Mouse (Mus musculus) splenic B cell, adult 2 months (primary cell): Measurements from ENCODE around the gene Polq.

Experiments
- DNase-seq: peaks from one replicate; pipeline ENCODE4 v3.0.0-alpha.2; 2011; ENCODE audit warnings: low read depth, low spot score
- H3K27me3 ChIP-seq: 2 replicates; pipeline ENCODE4 v1.6.1; 2012; ENCODE audit warnings: mild to moderate bottlenecking, low read length, moderate library complexity, mixed read lengths; ENCODE audit not compliant: control insufficient read depth, poor library complexity, insufficient read depth, severe bottlenecking
- H3K36me3 ChIP-seq: 2 replicates; pipeline ENCODE4 v1.6.1; 2012; ENCODE audit warnings: mild to moderate bottlenecking, low read length, moderate library complexity, mixed read lengths; ENCODE audit not compliant: control insufficient read depth, poor library complexity, insufficient read depth, severe bottlenecking

Gene Polq

DNA sequence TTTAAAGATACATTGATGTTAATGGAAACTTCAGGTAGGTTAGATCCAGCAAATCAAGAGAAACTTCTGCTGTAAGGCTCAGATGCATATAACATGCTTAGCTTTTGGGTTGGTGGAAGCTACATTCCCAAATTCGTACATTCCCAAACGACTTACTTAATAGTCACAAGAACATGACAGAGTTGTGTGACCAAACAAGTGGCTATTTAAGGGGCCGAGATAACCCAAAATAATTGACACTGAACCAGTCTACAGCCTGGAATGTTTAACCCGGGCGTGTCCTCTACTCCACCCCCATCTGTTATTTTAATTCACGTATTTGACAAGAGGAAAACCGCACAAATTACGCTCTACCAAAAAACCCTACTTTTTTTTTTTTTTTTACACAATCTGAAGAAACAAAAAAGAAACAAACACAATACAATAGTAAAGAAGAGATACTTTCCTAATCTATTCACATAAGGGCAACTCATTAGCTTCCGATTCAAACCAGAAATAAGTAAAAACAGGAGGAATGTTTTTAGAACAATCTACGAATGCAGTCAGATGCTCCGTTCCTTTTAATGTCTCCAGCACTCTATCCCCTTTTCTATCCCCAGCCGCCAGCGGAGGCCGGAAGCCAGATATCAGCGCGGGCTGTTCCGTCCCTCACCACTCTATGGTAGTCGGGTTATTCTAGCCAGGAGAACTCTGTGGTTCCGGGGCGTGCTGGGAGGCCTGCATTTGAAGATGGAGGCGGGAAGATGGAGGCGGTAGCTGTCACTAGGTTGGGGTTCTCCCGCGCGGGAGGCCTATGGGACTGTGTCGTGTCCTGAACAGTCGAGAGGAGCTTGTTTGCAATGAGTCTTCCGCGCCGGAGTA is at the start of gene Polq:
Gene Polq (plus strand): TSS at position 726 of the 861 bp plus-strand sequence.
- no peaks in the 10 kb centered on the region for H3K27me3 ChIP-seq
- DNase-seq: peak; percentile 95
- no peaks in the 10 kb centered on the region for H3K36me3 ChIP-seq

DNA sequence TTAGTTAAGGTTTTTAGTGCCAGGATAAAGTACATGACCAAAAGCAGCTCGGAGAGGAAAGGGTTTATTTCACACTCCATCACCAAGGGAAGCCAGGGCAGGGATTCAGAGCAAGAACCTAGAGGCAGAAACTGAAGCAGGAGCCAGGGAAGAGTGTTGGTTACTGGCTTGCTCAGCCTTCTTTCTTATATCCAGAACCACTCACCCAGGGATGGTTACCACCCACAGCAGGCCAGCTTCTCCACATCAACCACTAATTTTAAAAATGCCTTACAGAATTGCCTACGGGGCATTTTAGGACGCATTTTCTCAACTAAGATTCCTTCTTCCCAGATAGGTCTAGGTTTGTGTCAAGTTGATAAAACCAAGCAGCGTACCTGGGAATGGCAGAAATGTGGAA is 48.2 kb upstream of the Polq start:
- H3K27me3 ChIP-seq: no peaks in the 10 kb centered on the region
- no peak for DNase-seq

DNA sequence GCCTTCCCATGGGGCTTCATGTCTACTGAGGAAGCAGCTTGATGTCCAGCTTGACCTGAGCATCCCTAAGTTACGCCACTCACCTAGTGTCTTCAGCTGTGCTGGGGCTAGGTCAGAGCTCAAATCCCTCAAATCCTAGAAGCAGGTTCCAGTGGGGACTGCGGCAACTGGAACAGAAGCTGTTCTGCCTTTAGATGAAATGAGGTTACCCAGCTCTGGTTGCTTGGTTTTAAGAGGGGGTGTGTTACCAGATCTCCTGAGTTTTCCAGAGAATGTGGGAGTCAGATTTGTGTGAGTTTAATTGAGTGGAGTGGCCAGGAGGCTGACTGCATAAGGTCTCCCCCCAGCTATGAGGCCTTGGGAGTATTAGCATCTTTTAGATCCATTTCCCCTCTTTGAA is 32.5 kb upstream of the Polq start:
- no peaks in the 10 kb centered on the region for H3K27me3 ChIP-seq
- no peaks in the 10 kb centered on the region for H3K36me3 ChIP-seq
- no peak for DNase-seq

More for the DNA sequence above, 48.2 kb upstream of the Polq start:
- peaks cover 32% of the 10 kb centered on the region for H3K36me3 ChIP-seq

DNA sequence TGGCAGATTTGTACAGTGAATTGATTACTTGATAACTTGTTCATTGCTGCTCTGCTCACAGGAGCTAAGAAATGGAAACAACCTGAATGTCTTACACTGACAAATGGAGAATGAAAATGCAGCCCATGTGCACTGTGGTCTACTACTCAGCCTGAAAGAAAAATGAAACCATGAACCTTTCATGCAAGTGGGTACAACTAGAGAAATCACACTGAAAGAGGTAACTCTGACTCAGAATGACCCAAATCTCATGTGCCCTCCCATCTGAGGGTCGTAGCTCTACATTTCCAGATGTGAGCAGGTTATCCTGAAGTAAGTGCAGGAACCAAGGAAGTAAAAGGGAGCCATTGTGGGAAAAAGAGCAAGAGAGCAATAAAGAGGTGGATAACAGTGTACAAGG is 27.8 kb upstream of the Polq start:
- DNase-seq: no peak

DNA sequence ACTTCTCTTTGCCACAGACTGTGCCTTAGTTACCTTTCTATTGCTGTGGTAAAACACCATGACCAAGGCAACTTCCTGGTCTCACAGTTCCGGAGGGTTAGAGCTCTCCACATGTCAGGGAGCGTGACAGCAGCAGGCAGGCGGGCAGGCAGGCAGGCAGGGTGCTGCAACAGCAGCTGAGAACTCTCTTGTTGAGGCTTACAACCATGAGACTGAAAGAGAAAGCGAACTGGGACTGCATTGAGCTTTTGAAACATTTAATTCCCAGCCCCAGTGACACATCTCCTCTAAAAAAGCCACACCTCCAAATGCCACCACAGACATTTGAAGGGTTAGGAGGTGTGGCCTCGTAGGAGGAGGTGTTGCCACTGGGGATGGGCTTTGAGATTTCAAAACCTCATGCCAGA is 25.9 kb upstream of the Polq start:
- DNase-seq: peak; percentile 74
- no peaks in the 10 kb centered on the region for H3K36me3 ChIP-seq
- no peaks in the 10 kb centered on the region for H3K27me3 ChIP-seq

More for the DNA sequence above, 27.8 kb upstream of the Polq start:
- Histone ChIP-seq H3K36me3 (no peaks in the 10 kb centered on the region), H3K27me3 (no peaks in the 10 kb centered on the region)

DNA sequence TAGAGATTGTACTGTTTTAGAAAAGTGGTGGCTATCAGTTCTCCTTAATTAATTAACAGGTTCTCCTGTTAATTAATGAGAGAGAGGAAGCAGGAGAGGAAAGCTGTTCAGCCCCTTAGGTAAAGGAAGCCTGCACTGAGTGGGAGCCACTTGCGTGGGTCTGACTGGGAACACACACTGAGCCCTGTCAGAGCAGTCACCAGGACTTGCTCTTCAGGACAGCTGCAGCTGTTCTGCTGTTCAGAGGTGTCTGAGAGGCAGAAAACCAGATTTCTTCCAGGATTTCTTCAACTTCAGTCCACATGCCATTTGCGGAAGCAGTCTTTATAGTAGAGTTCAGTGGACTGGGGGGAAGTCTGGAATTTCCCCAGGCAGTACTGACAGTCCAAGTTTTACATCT is 24.2 kb upstream of the Polq start:
- H3K36me3 ChIP-seq: no peaks in the 10 kb centered on the region
- no peak for DNase-seq
- no peaks in the 10 kb centered on the region for H3K27me3 ChIP-seq

DNA sequence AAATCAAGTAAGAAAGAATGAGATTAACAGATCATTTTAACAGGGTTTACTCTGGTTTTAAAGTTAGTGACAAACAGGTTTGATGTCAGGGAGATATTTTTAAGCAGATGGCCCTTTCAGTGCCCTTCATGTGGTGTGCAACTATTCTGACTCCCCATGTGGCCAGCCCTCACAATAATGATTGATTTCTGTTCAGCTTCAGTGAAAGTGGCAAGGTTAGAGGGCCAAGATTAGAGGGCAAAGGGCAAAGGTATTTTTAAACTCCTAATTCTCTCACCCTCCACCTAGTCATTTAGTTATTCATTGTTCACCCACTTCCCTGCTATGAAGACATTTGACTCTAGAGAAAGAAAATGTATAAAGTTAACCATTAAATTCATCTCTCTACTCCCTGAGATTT is 23.5 kb upstream of the Polq start:
- DNase-seq: no peak
- no peaks in the 10 kb centered on the region for H3K27me3 ChIP-seq
- no peaks in the 10 kb centered on the region for H3K36me3 ChIP-seq

DNA sequence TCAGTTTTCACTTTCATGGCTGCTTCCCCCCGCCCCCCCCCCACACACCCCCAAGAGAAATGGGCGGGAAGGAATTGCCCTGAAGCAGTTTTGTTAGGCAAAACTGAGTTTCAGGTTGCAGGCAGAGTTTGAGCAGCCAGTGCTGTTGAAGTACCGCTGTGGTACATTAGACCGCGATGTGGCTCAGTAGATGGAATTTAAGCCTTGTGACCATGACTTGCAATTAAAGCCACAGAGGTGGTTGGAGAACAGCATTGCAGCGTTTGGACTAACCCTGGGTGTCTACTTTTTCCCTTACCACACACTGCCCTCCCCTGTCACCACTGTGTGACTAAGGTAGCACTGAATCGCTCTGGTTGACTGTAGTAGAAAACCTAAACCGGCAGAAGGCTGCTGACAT is 22.1 kb upstream of the Polq start:
- Histone ChIP-seq H3K36me3 (no peaks in the 10 kb centered on the region), H3K27me3 (no peaks in the 10 kb centered on the region)
- peak; percentile 47 for DNase-seq

DNA sequence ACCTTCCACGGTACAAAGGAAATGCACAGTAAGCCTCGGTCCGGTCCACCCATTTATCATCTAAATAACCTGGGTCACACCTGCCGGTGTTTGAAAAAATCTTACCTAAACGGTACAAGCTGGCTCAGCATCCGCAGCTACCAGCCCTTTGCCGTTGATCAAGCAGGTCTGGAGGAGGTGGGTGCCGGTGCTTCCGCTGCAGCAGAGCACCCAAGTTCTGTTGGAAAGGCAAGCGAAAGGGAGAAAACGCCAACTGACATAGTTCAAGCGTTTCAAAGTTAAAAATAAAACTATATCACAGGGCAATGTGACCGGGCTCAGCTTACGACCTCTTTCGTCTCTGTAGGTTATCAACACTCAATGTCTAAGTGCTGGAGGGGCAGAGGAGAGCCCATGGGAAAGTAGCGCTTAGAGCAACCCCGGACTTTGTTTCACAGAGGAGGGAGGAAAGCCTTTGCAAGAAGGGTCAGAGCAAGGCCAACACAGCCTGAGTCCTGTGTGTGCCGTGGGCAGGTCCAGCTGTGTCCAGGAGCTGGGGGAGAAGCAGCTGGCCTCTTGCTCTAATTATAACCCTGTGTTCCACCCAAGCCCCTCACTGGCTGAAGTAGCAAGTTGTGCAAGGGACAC is 21.5 kb upstream of the Polq start, which contains the start of gene Fbxo40:
Gene Fbxo40 (minus strand): TSS at position 469 of the 627 bp plus-strand sequence.
- no peak for DNase-seq
- Histone ChIP-seq H3K36me3 (no peaks in the 10 kb centered on the region), H3K27me3 (no peaks in the 10 kb centered on the region)

DNA sequence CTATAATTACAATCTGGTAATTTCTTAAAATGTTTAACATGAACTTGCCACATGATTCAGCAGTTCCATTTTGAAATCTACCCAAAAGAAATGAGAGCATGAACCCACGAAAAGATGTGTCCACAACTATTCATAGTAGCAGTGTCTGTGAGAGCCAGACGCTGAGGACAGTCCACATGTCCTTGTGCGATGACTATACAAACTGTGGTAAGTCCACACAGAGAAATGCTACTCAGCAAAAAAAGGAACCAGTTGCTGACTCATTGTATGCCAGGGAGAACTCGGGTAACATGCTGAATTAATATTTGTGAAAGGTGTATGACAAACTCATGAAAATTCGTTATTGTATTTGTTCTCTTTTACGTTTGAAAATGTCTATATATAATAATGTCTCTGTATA is 13.9 kb upstream of the Polq start:
- no peaks in the 10 kb centered on the region for H3K36me3 ChIP-seq
- DNase-seq: no peak

DNA sequence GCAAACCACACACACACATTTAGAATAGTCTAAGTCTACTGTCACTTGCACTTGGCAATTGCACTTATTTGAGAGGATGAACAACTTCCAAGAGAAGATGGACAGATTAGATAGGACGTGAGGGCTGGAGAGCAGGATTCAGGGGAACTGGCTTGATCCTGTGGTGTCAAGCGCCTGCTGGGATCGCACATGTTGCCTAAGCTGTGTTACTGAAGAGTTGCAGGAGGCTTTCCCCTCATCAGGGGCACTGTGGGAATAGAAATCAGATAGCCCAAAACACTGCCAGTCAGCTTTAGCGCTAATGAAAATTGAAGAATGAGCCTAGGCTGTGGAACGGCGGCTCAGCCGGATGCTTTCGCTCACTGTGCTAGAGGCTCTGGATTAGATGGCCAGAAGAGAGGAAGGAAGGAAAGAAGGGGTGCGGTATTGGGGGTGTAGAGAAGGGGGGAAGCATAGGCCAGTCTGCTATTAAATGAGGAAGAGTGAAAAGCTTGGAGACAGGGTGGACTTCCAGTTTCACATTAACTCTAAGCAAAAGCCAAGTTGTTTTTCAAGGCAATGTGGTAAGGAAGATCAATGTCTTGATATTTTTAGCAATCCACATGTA is 12.1 kb upstream of the Polq start:
- no peak for DNase-seq
- Histone ChIP-seq H3K36me3 (no peaks in the 10 kb centered on the region), H3K27me3 (no peaks in the 10 kb centered on the region)

More for the DNA sequence above, 13.9 kb upstream of the Polq start:
- H3K27me3 ChIP-seq: no peaks in the 10 kb centered on the region

DNA sequence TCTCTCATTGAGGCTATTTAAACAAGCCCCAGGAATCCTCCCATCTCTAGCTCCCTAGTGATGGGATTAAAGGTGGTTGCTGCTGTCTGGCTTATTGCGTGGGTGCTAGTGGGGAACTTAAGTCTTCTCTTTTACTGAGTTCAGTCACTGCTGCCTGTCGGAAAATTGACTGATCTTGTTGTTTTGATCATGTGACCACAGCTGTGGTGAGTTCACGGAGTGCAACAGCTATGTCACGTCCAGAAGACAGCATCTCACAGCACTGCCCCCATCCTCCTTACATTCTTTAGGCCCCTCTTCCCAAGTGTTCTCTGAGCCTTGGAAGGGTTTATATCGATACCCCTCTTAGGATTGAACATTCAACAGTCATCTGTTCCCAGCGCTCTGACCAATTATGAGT is 2.3 kb upstream of the Polq start:
- no peaks in the 10 kb centered on the region for H3K36me3 ChIP-seq
- H3K27me3 ChIP-seq: no peaks in the 10 kb centered on the region
- DNase-seq: no peak

DNA sequence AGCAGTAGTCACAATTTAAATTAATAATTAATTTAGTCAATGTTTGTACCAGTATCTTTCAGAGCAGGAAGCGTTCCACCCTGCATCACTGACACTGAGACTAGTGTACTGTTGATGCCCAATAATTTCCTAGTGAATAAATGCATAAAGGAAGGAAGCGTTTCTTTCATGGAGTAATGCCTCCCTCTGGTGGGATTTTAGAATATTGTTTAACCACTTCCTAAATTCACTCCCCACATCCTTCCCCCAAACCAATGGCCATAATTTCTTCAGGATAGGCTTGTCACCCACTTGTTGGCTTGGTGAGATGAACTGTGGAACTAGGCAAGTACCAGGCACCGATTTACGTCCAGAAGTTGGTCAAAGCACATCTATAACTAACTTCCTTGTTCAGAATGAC is 1.2 kb upstream of the Polq start:
- Histone ChIP-seq H3K27me3 (no peaks in the 10 kb centered on the region), H3K36me3 (no peaks in the 10 kb centered on the region)
- DNase-seq: peak; percentile 80

DNA sequence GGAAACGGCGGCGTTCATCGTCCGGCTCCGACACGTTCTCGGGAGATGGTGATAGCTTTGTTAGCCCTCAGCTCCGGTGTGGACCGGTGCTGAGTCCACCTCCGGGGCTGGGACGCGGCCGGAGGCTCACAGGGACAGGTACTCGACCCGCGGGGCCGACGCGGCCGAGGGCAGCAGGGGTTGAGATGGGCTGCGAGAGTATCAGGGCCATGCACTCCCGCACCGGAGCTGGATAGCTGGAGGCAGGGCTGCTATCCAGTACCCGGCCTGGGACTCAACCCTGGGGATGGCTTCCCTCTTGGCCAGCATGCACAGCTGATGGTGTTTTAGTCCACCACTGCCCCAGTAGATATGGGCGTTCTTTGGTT is 320 bp downstream of the Polq start:
- Histone ChIP-seq H3K36me3 (no peaks in the 10 kb centered on the region), H3K27me3 (no peaks in the 10 kb centered on the region)
- DNase-seq: no peak

DNA sequence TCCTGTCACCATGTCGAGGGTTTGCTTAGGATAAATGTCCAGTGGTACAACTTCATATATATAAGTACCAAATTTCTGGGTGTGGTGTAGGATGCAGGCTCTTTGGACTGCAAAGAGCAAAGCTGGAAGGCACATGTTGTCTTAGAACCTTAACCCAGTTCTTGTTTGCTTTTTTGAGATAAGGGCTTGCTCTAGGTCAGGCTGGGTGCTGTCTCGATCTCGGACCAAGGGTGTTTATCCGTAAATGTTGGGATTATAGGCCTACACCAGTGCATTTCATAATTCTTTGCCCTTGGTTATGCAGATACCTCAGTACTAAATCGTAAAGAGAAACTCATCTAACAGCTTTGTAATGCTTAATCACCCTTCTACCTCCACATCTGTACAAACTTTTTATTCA is 750 bp downstream of the Polq start:
- no peak for DNase-seq
- Histone ChIP-seq H3K27me3 (no peaks in the 10 kb centered on the region), H3K36me3 (no peaks in the 10 kb centered on the region)
